In genomic region chr8:70630532-70631381, GRCm38 (mm10) we compare ENCODE assay signal across 8 mouse cellular contexts. TPM values are rescaled to one million over a fixed set of nuclear protein-coding genes. Genes with fewer than 3 reads are reported as not detected.
DNase-seq lines count a peak whose midpoint lies in the region; ATAC-seq and TF ChIP-seq lines count a peak whose summit lies in the region.

No protein-coding gene starts in this region.

- no peak for TF ChIP-seq RAD21 in CH12.LX (IDR thresholded peaks at IDR 0.05; ENCODE audit: low read depth, low read length)

- peaks cover 24 to 67% of the 10 kb centered on the region in 2 experiments for H3K4me1 ChIP-seq in CH12.LX (ENCODE audit: control insufficient read depth in 1 of 2, insufficient read depth in 2 of 2)
- H3K4me1 ChIP-seq in forebrain, postnatal 0 days (ENCODE audit: insufficient read depth), result 0 out of 2 replicates have a peak, but pooled peaks cover 3% of the 10 kb centered on the region
- H3K4me1 ChIP-seq in liver, embryonic 14.5 days (replicated peaks; ENCODE audit: control insufficient read depth in 2 of 2, insufficient read depth in 2 of 2, low read length in 1 of 2), result peaks cover 20 to 29% of the 10 kb centered on the region in 2 experiments

- ATAC-seq in forebrain, postnatal 0 days, result 0 out of 2 replicates have a peak, but pooled peaks have one; percentile 7
- ATAC-seq in liver, embryonic 14.5 days (ENCODE audit: insufficient read depth), result peak; percentile 50

- peaks cover 2% of the 10 kb centered on the region for H3K9me3 ChIP-seq in CH12.LX (replicated peaks; ENCODE audit: low read length)
- H3K9me3 ChIP-seq in forebrain, postnatal 0 days (ENCODE audit: low read length), result no peaks in the 10 kb centered on the region
- H3K9me3 ChIP-seq in liver, embryonic 14.5 days (ENCODE audit: control insufficient read depth, low read length), result no peaks in the 10 kb centered on the region

- no peak overlapping the region for H3K9ac ChIP-seq in CH12.LX (ENCODE audit: insufficient read depth, low read depth)
- H3K9ac ChIP-seq in forebrain, postnatal 0 days, result no peak overlapping the region
- peak overlapping the region; percentile 54 for H3K9ac ChIP-seq in liver, embryonic 14.5 days (replicated peaks)

- 18% methylated on average over 22 of the region's 22 CpGs for WGBS in forebrain, postnatal 0 days
- WGBS in liver, embryonic 14.5 days (ENCODE audit: insufficient replicate concordance), result 10% methylated on average over 22 of the region's 22 CpGs

- no peak overlapping the region for H3K27ac ChIP-seq in CH12.LX (ENCODE audit: insufficient read depth, low read depth)
- no peak overlapping the region for H3K27ac ChIP-seq in forebrain, postnatal 0 days (ENCODE audit: low read depth, low read length)
- H3K27ac ChIP-seq in liver, embryonic 14.5 days, result peak overlapping the region; percentile 44; the same call in 1 of the 2 replicates

- TF ChIP-seq EP300 in CH12.LX (IDR thresholded peaks at IDR 0.05; ENCODE audit: low read length), result no peak
- no peak for TF ChIP-seq EP300 in liver, embryonic 14.5 days (IDR thresholded peaks at IDR 0.05; ENCODE audit: low read depth)

- in situ Hi-C loops in CH12.LX (cut with MboI; ENCODE audit: low pct_ligation_motif_present, low pct_unique_long_range_greater_than_20kb, low sequenced_read_pairs), result no loop called here

- no peaks in the 10 kb centered on the region for H3K27me3 ChIP-seq in CH12.LX (replicated peaks)
- H3K27me3 ChIP-seq in forebrain, postnatal 0 days (ENCODE audit: insufficient read depth, low read length), result no peaks in the 10 kb centered on the region; the same call in 1 of the 2 replicates
- peaks cover 8% of the 10 kb centered on the region for H3K27me3 ChIP-seq in liver, embryonic 14.5 days (ENCODE audit: control insufficient read depth, insufficient read depth, low read length)

- no peak for DNase-seq in CH12.LX (ENCODE audit: extremely low read depth)
- DNase-seq in adrenal gland, adult 2 months, result peak; percentile 87
- DNase-seq in forebrain, postnatal 0 days, result peak; percentile 11
- DNase-seq in induced T-regulatory cell, adult 2 months (ENCODE audit: low read depth), result peak; percentile 42
- DNase-seq in liver, embryonic 14.5 days (ENCODE audit: low read depth in 3 of 3, low spot score in 3 of 3), result no peak
- peak; percentile 35 for DNase-seq in naive thymus-derived CD4-positive, alpha-beta T cell, adult 2 months (ENCODE audit: low read depth)
- no peak for DNase-seq in left cerebral cortex, postnatal 36 days (ENCODE audit: low spot score in 2 of 2)
- DNase-seq in spleen, postnatal 14 days (ENCODE audit: low spot score in 2 of 2), result no peak

- TF ChIP-seq POLR2A in CH12.LX (IDR thresholded peaks at IDR 0.05; ENCODE audit: low read depth, low read length), result no peak

- no peak overlapping the region for H3K4me2 ChIP-seq in CH12.LX (ENCODE audit: insufficient read depth, low read depth, poor library complexity, severe bottlenecking)
- H3K4me2 ChIP-seq in forebrain, postnatal 0 days (ENCODE audit: low read depth), result peak overlapping the region; percentile 60; the same call in 1 of the 2 replicates
- peak overlapping the region; percentile 81 for H3K4me2 ChIP-seq in liver, embryonic 14.5 days (ENCODE audit: low read depth)

- intact Hi-C loops in left cerebral cortex, postnatal 36 days (cut with DNase I), result no loop called here

- no peaks in the 10 kb centered on the region for H3K79me2 ChIP-seq in CH12.LX (replicated peaks; ENCODE audit: control insufficient read depth, extremely low read depth, insufficient read depth, poor library complexity, severe bottlenecking)

- dilution Hi-C loops in CH12.LX (cut with MboI; ENCODE audit: extremely low pct_ligation_motif_present, extremely low pct_unique_long_range_greater_than_20kb, low sequenced_read_pairs), result no loop called here

- H3K36me3 ChIP-seq in CH12.LX (replicated peaks in 1 of 2; ENCODE audit: control insufficient read depth in 1 of 2, insufficient read depth in 1 of 2, low read length in 1 of 2), result no peaks in the 10 kb centered on the region
- no peaks in the 10 kb centered on the region for H3K36me3 ChIP-seq in forebrain, postnatal 0 days (ENCODE audit: insufficient read depth)
- no peaks in the 10 kb centered on the region for H3K36me3 ChIP-seq in liver, embryonic 14.5 days (replicated peaks; ENCODE audit: control insufficient read depth, insufficient read depth, low read depth)

- no peak overlapping the region for H3K4me3 ChIP-seq in CH12.LX (replicated peaks in 1 of 3; ENCODE audit: low read depth in 2 of 3, low read length in 2 of 3, poor library complexity in 1 of 3)
- no peak overlapping the region for H3K4me3 ChIP-seq in forebrain, postnatal 0 days (ENCODE audit: low read depth, low read length)
- peak overlapping the region; percentile 39 to 71 for H3K4me3 ChIP-seq in liver, embryonic 14.5 days (ENCODE audit: insufficient read depth in 1 of 2, low read depth in 2 of 2, low read length in 2 of 2)

- TF ChIP-seq CTCF in CH12.LX (conservative IDR thresholded peaks at IDR 0.05 in 1 of 2, IDR thresholded peaks at IDR 0.05 in 1 of 2; ENCODE audit: low read depth in 2 of 2, low read length in 2 of 2), result no peak
- no peak for TF ChIP-seq CTCF in forebrain, postnatal 0 days (IDR thresholded peaks at IDR 0.05; ENCODE audit: low read depth)
- TF ChIP-seq CTCF in liver, embryonic 14.5 days (IDR thresholded peaks at IDR 0.05; ENCODE audit: low read depth), result no peak

TF ChIP-seq in CH12.LX, 34 proteins besides CTCF, POLR2A, EP300 and RAD21:
- TF ChIP-seq ETS1 (conservative IDR thresholded peaks at IDR 0.05; ENCODE audit: low read depth, low read length), result no peak
- TF ChIP-seq ZKSCAN1 (IDR thresholded peaks at IDR 0.05; ENCODE audit: borderline replicate concordance, low read depth, low read length), result no peak
- 0 out of 2 replicates have a peak, but pooled peaks have one; percentile 2 for TF ChIP-seq MAZ (IDR thresholded peaks at IDR 0.05; ENCODE audit: low read depth, low read length)

RNA-seq across cellular contexts. Expression of gene Gdf15, which starts 1.5 kb away (rescaled TPM):
- 0.21 TPM in 1 of 2 replicates, not detected in the other for total RNA-seq in CH12.LX (2012; rRNA removed)
- total RNA-seq in CH12.LX (2014; rRNA removed), result not detected in 2 replicates
- 0.16 TPM in 1 of 2 replicates, not detected in the other for polyA plus RNA-seq in CH12.LX (2012; ENCODE audit: insufficient read length, low read depth)
- 10 to 100 TPM in 1 of 2 experiments, 1 to 10 TPM in 1; 1.3 to 44.6 TPM for total RNA-seq in adrenal gland, adult 2 months (2021)
- 18.5 and 22.2 TPM in 2 replicates for polyA plus RNA-seq in adrenal gland, adult 2 months (2012; rRNA removed)
- 0.90 TPM in 1 of 2 replicates, not detected in the other for total RNA-seq in forebrain, postnatal 0 days (2014; rRNA removed)
- polyA plus RNA-seq in forebrain, postnatal 0 days (2015; fragmentation: Nextera tagmentation; extraction: Ambion mirVana), result 0.18 and 0.26 TPM in 2 replicates
- polyA plus RNA-seq in liver, embryonic 14.5 days (2012; rRNA removed), result 6.3 and 9.0 TPM in 2 replicates
- 1.2 and 2.8 TPM in 2 replicates for polyA plus RNA-seq in liver, embryonic 14.5 days (2014; fragmentation: Nextera tagmentation; extraction: Ambion mirVana)
- total RNA-seq in left cerebral cortex, postnatal 36 days (2021), result not detected

RNA-seq across cellular contexts. Expression of gene Lrrc25, which starts 14.8 kb away (rescaled TPM):
- total RNA-seq in CH12.LX (2012; rRNA removed) (0.25 and 0.30 TPM in 2 replicates), CH12.LX (2014; rRNA removed) (2.4 and 2.6 TPM in 2 replicates)
- 4.0 and 5.9 TPM in 2 replicates for polyA plus RNA-seq in CH12.LX (2012; ENCODE audit: insufficient read length, low read depth)
- 1 to 10 TPM; 1.8 to 3.6 TPM for total RNA-seq in adrenal gland, adult 2 months (2021)
- 8.4 and 11.1 TPM in 2 replicates for polyA plus RNA-seq in adrenal gland, adult 2 months (2012; rRNA removed)
- total RNA-seq in forebrain, postnatal 0 days (2014; rRNA removed), result 1.4 and 2.8 TPM in 2 replicates
- 1.2 TPM in 2 replicates for polyA plus RNA-seq in forebrain, postnatal 0 days (2015; fragmentation: Nextera tagmentation; extraction: Ambion mirVana)
- polyA plus RNA-seq in liver, embryonic 14.5 days (2012; rRNA removed), result 4.3 and 5.3 TPM in 2 replicates
- 4.7 TPM in 2 replicates for polyA plus RNA-seq in liver, embryonic 14.5 days (2014; fragmentation: Nextera tagmentation; extraction: Ambion mirVana)
- 1 to 10 TPM in 1 of 2 experiments, under 1 TPM in 1; 0.44 to 1.2 TPM for total RNA-seq in left cerebral cortex, postnatal 36 days (2021)

RNA-seq across cellular contexts. Expression of gene Ssbp4, which starts 22.1 kb away (rescaled TPM):
- total RNA-seq in CH12.LX (2012; rRNA removed) (77.3 and 84.9 TPM in 2 replicates), CH12.LX (2014; rRNA removed) (31.0 and 41.3 TPM in 2 replicates)
- 114 and 128 TPM in 2 replicates for polyA plus RNA-seq in CH12.LX (2012; ENCODE audit: insufficient read length, low read depth)
- total RNA-seq in adrenal gland, adult 2 months (2021), result 100 to 1,000 TPM in 1 of 2 experiments, 10 to 100 TPM in 1; 76.2 to 110 TPM
- polyA plus RNA-seq in adrenal gland, adult 2 months (2012; rRNA removed), result 476 and 593 TPM in 2 replicates
- total RNA-seq in forebrain, postnatal 0 days (2014; rRNA removed), result 197 and 249 TPM in 2 replicates
- polyA plus RNA-seq in forebrain, postnatal 0 days (2015; fragmentation: Nextera tagmentation; extraction: Ambion mirVana), result 204 and 221 TPM in 2 replicates
- polyA plus RNA-seq in liver, embryonic 14.5 days (2012; rRNA removed), result 36.3 and 50.8 TPM in 2 replicates
- polyA plus RNA-seq in liver, embryonic 14.5 days (2014; fragmentation: Nextera tagmentation; extraction: Ambion mirVana), result 49.5 and 61.7 TPM in 2 replicates
- total RNA-seq in left cerebral cortex, postnatal 36 days (2021), result 100 to 1,000 TPM; 257 to 265 TPM

RNA-seq across cellular contexts. Expression of gene Pgpep1, which starts 29.4 kb away (rescaled TPM):
- total RNA-seq in CH12.LX (2012; rRNA removed), result 15.2 and 22.9 TPM in 2 replicates
- 10.3 and 12.3 TPM in 2 replicates for total RNA-seq in CH12.LX (2014; rRNA removed)
- polyA plus RNA-seq in CH12.LX (2012; ENCODE audit: insufficient read length, low read depth), result 30.0 and 35.1 TPM in 2 replicates
- 100 to 1,000 TPM; 115 to 127 TPM for total RNA-seq in adrenal gland, adult 2 months (2021)
- polyA plus RNA-seq in adrenal gland, adult 2 months (2012; rRNA removed), result 115 and 117 TPM in 2 replicates
- total RNA-seq in forebrain, postnatal 0 days (2014; rRNA removed), result 22.1 and 23.8 TPM in 2 replicates
- 22.1 and 26.1 TPM in 2 replicates for polyA plus RNA-seq in forebrain, postnatal 0 days (2015; fragmentation: Nextera tagmentation; extraction: Ambion mirVana)
- polyA plus RNA-seq in liver, embryonic 14.5 days (2012; rRNA removed), result 7.6 and 8.6 TPM in 2 replicates
- polyA plus RNA-seq in liver, embryonic 14.5 days (2014; fragmentation: Nextera tagmentation; extraction: Ambion mirVana), result 19.8 and 23.5 TPM in 2 replicates
- 10 to 100 TPM; 11.6 to 17.2 TPM for total RNA-seq in left cerebral cortex, postnatal 36 days (2021)

RNA-seq across cellular contexts. Expression of gene Isyna1, which starts 36.6 kb away (rescaled TPM):
- total RNA-seq in CH12.LX (2012; rRNA removed) (141 and 174 TPM in 2 replicates), CH12.LX (2014; rRNA removed) (99.9 and 107 TPM in 2 replicates)
- polyA plus RNA-seq in CH12.LX (2012; ENCODE audit: insufficient read length, low read depth), result 139 and 163 TPM in 2 replicates
- total RNA-seq in adrenal gland, adult 2 months (2021), result 100 to 1,000 TPM; 103 to 199 TPM
- 344 and 376 TPM in 2 replicates for polyA plus RNA-seq in adrenal gland, adult 2 months (2012; rRNA removed)
- 127 and 136 TPM in 2 replicates for total RNA-seq in forebrain, postnatal 0 days (2014; rRNA removed)
- 93.3 and 106 TPM in 2 replicates for polyA plus RNA-seq in forebrain, postnatal 0 days (2015; fragmentation: Nextera tagmentation; extraction: Ambion mirVana)
- polyA plus RNA-seq in liver, embryonic 14.5 days (2012; rRNA removed), result 61.3 and 62.4 TPM in 2 replicates
- 30.2 and 34.2 TPM in 2 replicates for polyA plus RNA-seq in liver, embryonic 14.5 days (2014; fragmentation: Nextera tagmentation; extraction: Ambion mirVana)
- total RNA-seq in left cerebral cortex, postnatal 36 days (2021), result 10 to 100 TPM; 47.5 to 53.0 TPM

Comparison
In these comparisons a context has a peak if more than half of its experiments do, and no peak if none do; other contexts are left out.
1. DNase-seq: peak in adrenal gland, adult 2 months (single experiment), forebrain, postnatal 0 days (single experiment), induced T-regulatory cell, adult 2 months (single experiment) and naive thymus-derived CD4-positive, alpha-beta T cell, adult 2 months (single experiment); none in CH12.LX (single experiment), liver, embryonic 14.5 days (0 of 3), left cerebral cortex, postnatal 36 days (0 of 2) and spleen, postnatal 14 days (0 of 2).
2. H3K4me3 ChIP-seq: peak in liver, embryonic 14.5 days (2 of 2); none in CH12.LX (0 of 3) and forebrain, postnatal 0 days (single experiment).